31 mouse cellular contexts compared by ENCODE assay signal in genomic region chr1:11406026-11406425, GRCm38 (mm10). TPM values are rescaled to one million over a fixed set of nuclear protein-coding genes. Genes with fewer than 3 reads are reported as not detected.
"Had no signal": no experiment of that assay in that cellular context is flagged by ENCODE, and none has a peak within 500 bp of the region (broad histone marks: within the 10 kb centered on the region; RNA-seq: fewer than 3 reads in every experiment).

No protein-coding gene starts in this region.

- H3K4me2 ChIP-seq: embryonic facial prominence, embryonic 12.5 days; embryonic facial prominence, embryonic 13.5 days; embryonic facial prominence, embryonic 15.5 days; forebrain, embryonic 12.5 days; forebrain, embryonic 13.5 days; forebrain, embryonic 15.5 days had no signal

- H3K9me3 ChIP-seq: embryonic facial prominence, embryonic 10.5 days; embryonic facial prominence, embryonic 12.5 days; embryonic facial prominence, embryonic 13.5 days; embryonic facial prominence, embryonic 15.5 days; forebrain, embryonic 10.5 days; forebrain, embryonic 12.5 days; forebrain, embryonic 13.5 days; forebrain, embryonic 15.5 days had no signal

- H3K4me3 ChIP-seq: embryonic facial prominence, embryonic 10.5 days; embryonic facial prominence, embryonic 12.5 days; embryonic facial prominence, embryonic 13.5 days; embryonic facial prominence, embryonic 15.5 days; erythroblast, embryonic 14.5 days; forebrain, embryonic 10.5 days; forebrain, embryonic 12.5 days; forebrain, embryonic 13.5 days; forebrain, embryonic 15.5 days; gastrocnemius, adult 2 months had no signal

- H3K27ac ChIP-seq: embryonic facial prominence, embryonic 10.5 days; embryonic facial prominence, embryonic 12.5 days; embryonic facial prominence, embryonic 13.5 days; embryonic facial prominence, embryonic 15.5 days; forebrain, embryonic 10.5 days; forebrain, embryonic 12.5 days; forebrain, embryonic 13.5 days; forebrain, embryonic 15.5 days; gastrocnemius, adult 2 months had no signal

- H3K36me3 ChIP-seq: embryonic facial prominence, embryonic 10.5 days; embryonic facial prominence, embryonic 12.5 days; embryonic facial prominence, embryonic 13.5 days; embryonic facial prominence, embryonic 15.5 days; forebrain, embryonic 10.5 days; forebrain, embryonic 12.5 days; forebrain, embryonic 15.5 days had no signal

- ATAC-seq: forebrain, embryonic 14.5 days; forebrain, embryonic 15.5 days; forebrain, postnatal 0 days had no signal

- H3K27me3 ChIP-seq: embryonic facial prominence, embryonic 12.5 days; embryonic facial prominence, embryonic 13.5 days; embryonic facial prominence, embryonic 15.5 days; forebrain, embryonic 12.5 days; forebrain, embryonic 13.5 days; forebrain, embryonic 15.5 days had no signal

- DNase-seq: cerebellum, adult 18-20 months; cerebellum, adult 2 months; cerebellum, adult 8-10 months; cerebellum, adult 9-10 months; cerebellum, adult 9-11 months; cerebellum, postnatal 10 days; cerebellum, postnatal 14 days; cerebellum, postnatal 25 days; cerebellum, postnatal 36 days; embryo, embryonic 11 days; forebrain, postnatal 0 days; gastrocnemius, adult 2 months; gastrocnemius, postnatal 10 days; gastrocnemius, postnatal 14 days; gastrocnemius, postnatal 25 days; gastrocnemius, postnatal 36 days; heart, adult 11 months had no signal

- H3K4me1 ChIP-seq: embryonic facial prominence, embryonic 10.5 days; embryonic facial prominence, embryonic 12.5 days; embryonic facial prominence, embryonic 13.5 days; embryonic facial prominence, embryonic 15.5 days; forebrain, embryonic 10.5 days; forebrain, embryonic 12.5 days; forebrain, embryonic 13.5 days; forebrain, embryonic 15.5 days had no signal

- H3K9ac ChIP-seq: embryonic facial prominence, embryonic 12.5 days; embryonic facial prominence, embryonic 13.5 days; embryonic facial prominence, embryonic 15.5 days; forebrain, embryonic 12.5 days; forebrain, embryonic 13.5 days; forebrain, embryonic 15.5 days; forebrain, postnatal 0 days had no signal

RNA-seq across cellular contexts. Expression of gene A830018L16Rik, which starts 7.9 kb away (rescaled TPM):
- total RNA-seq: common myeloid progenitor, adult 5-6 weeks; gastrocnemius, adult 18-20 months; gastrocnemius, adult 2 months; gastrocnemius, adult 8-10 months; gastrocnemius, postnatal 14 days; gastrocnemius, postnatal 36 days; granulocyte monocyte progenitor cell, adult 5-6 weeks had no signal
- polyA plus RNA-seq: erythroblast, embryonic 14.5 days had no signal
